Comparison of ENCODE assay signal across 27 mouse cellular contexts in the genomic region with DNA sequence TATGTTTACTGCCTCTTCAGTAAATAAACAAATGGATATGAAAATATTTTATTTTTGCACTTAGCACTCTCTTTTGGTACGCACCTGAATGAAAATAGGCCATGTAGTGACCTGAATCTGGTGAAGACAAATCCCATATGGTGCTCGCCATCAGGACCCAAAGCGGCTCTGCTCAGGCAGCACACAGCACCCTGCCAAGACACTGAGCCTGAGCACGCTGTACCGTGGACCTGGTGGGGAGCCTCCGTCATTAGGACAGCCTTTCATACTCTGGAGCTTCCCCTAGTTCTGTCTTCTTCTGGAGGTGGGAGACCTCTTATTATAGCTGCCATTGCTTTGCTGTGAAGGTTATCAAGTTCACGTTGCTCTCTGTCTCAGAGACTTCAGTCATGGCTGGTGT. TPM values are rescaled to one million over a fixed set of nuclear protein-coding genes. Genes with fewer than 3 reads are reported as not detected.
DNase-seq lines count a peak whose midpoint lies in the region; ATAC-seq lines count a peak whose summit lies in the region.
"Had no signal": no experiment of that assay in that cellular context is flagged by ENCODE, and none has a peak within 500 bp of the region (broad histone marks: within the 10 kb centered on the region; RNA-seq: fewer than 3 reads in every experiment).

No protein-coding gene starts in this region.

- no peaks in the 10 kb centered on the region for H3K9me3 ChIP-seq in intestine, embryonic 14.5 days (ENCODE audit: control insufficient read depth, low read length)
- H3K9me3 ChIP-seq in intestine, embryonic 16.5 days (ENCODE audit: control insufficient read depth, low read length): no peaks in the 10 kb centered on the region
- no peaks in the 10 kb centered on the region for H3K9me3 ChIP-seq in embryonic facial prominence, embryonic 10.5 days
- no peaks in the 10 kb centered on the region for H3K9me3 ChIP-seq in hindbrain, embryonic 14.5 days (ENCODE audit: control insufficient read depth, low read length)
- H3K9me3 ChIP-seq: forebrain, embryonic 13.5 days; heart, embryonic 10.5 days; heart, embryonic 15.5 days; neural tube, embryonic 15.5 days had no signal

- H3K9ac ChIP-seq in intestine, embryonic 14.5 days (ENCODE audit: low read length): no peak overlapping the region
- H3K9ac ChIP-seq in intestine, embryonic 16.5 days (ENCODE audit: low read depth, low read length): no peak overlapping the region
- H3K9ac ChIP-seq in hindbrain, embryonic 14.5 days: no peak overlapping the region
- H3K9ac ChIP-seq: forebrain, embryonic 13.5 days; heart, embryonic 15.5 days; liver, embryonic 14.5 days; neural tube, embryonic 15.5 days had no signal

- 90% methylated on average over 7 of the region's 7 CpGs for WGBS in intestine, embryonic 14.5 days
- 89% methylated on average over 7 of the region's 7 CpGs for WGBS in intestine, embryonic 16.5 days
- WGBS in embryonic facial prominence, embryonic 10.5 days: 92% methylated on average over 7 of the region's 7 CpGs
- WGBS in hindbrain, embryonic 14.5 days: 93% methylated on average over 7 of the region's 7 CpGs

- H3K4me2 ChIP-seq in intestine, embryonic 14.5 days (ENCODE audit: low read length): no peak overlapping the region
- H3K4me2 ChIP-seq in intestine, embryonic 16.5 days (ENCODE audit: low read depth, low read length): no peak overlapping the region
- H3K4me2 ChIP-seq in hindbrain, embryonic 14.5 days (replicated peaks): no peak overlapping the region
- H3K4me2 ChIP-seq: forebrain, embryonic 13.5 days; heart, embryonic 15.5 days; neural tube, embryonic 15.5 days had no signal

- H3K4me3 ChIP-seq in intestine, embryonic 14.5 days (ENCODE audit: low read depth, low read length): no peak overlapping the region
- H3K4me3 ChIP-seq in intestine, embryonic 16.5 days (ENCODE audit: low read length): no peak overlapping the region
- no peak overlapping the region for H3K4me3 ChIP-seq in embryonic facial prominence, embryonic 10.5 days
- H3K4me3 ChIP-seq in hindbrain, embryonic 14.5 days (replicated peaks; ENCODE audit: low read length): no peak overlapping the region
- H3K4me3 ChIP-seq: forebrain, embryonic 13.5 days; heart, embryonic 10.5 days; heart, embryonic 15.5 days; neural tube, embryonic 15.5 days had no signal

- ATAC-seq in intestine, embryonic 14.5 days (replicated peaks; ENCODE audit: low FRiP score, low TSS enrichment, low read depth): no peak
- no peak for ATAC-seq in intestine, embryonic 16.5 days
- no peak for ATAC-seq in hindbrain, embryonic 14.5 days (ENCODE audit: low FRiP score)
- ATAC-seq: forebrain, embryonic 13.5 days; hindbrain, postnatal 0 days; intestine, postnatal 0 days; Patski had no signal

- H3K27me3 ChIP-seq in intestine, embryonic 14.5 days (replicated peaks; ENCODE audit: control insufficient read depth, insufficient read depth, low read length): no peaks in the 10 kb centered on the region
- H3K27me3 ChIP-seq in intestine, embryonic 16.5 days (replicated peaks; ENCODE audit: control insufficient read depth, insufficient read depth, low read length): no peaks in the 10 kb centered on the region
- H3K27me3 ChIP-seq in embryonic facial prominence, embryonic 10.5 days (replicated peaks; ENCODE audit: low read depth, poor library complexity, severe bottlenecking): no peaks in the 10 kb centered on the region
- H3K27me3 ChIP-seq in hindbrain, embryonic 14.5 days (ENCODE audit: control insufficient read depth, insufficient read depth, low read length): no peaks in the 10 kb centered on the region
- H3K27me3 ChIP-seq: forebrain, embryonic 13.5 days; heart, embryonic 15.5 days; neural tube, embryonic 15.5 days; Patski had no signal

- DNase-seq in intestine, embryonic 14.5 days (ENCODE audit: low spot score): peak; percentile 31
- DNase-seq in cerebellum, adult 11-12 months: peak; percentile 90
- DNase-seq in cerebellum, adult 9-11 months: peak; percentile 91
- DNase-seq in embryonic facial prominence, embryonic 10.5 days (ENCODE audit: low spot score): no peak
- no peak for DNase-seq in hindbrain, embryonic 14.5 days (ENCODE audit: low spot score)
- DNase-seq in kidney, postnatal 4 days: no peak
- DNase-seq: gastrocnemius, postnatal 25 days; heart, adult 11 months; kidney, adult 9 months; kidney, postnatal 14 days; liver; lung, adult 2 months; lung, postnatal 10 days; midbrain, embryonic 14.5 days; retina, postnatal 1 day; right cerebral cortex, postnatal 25 days; thymus, adult 18-20 months; thymus, postnatal 25 days had no signal

- H3K4me1 ChIP-seq in intestine, embryonic 14.5 days (replicated peaks; ENCODE audit: control insufficient read depth, insufficient read depth, low read length): peaks cover 4% of the 10 kb centered on the region; the same call in 1 of the 2 replicates
- no peaks in the 10 kb centered on the region for H3K4me1 ChIP-seq in intestine, embryonic 16.5 days (ENCODE audit: control insufficient read depth, insufficient read depth, low read length)
- H3K4me1 ChIP-seq in embryonic facial prominence, embryonic 10.5 days: peaks cover 29% of the 10 kb centered on the region
- peaks cover 26% of the 10 kb centered on the region for H3K4me1 ChIP-seq in hindbrain, embryonic 14.5 days (replicated peaks; ENCODE audit: control insufficient read depth, insufficient read depth, low read length)

- H3K27ac ChIP-seq in intestine, embryonic 14.5 days (ENCODE audit: low read depth): no peak overlapping the region
- no peak overlapping the region for H3K27ac ChIP-seq in intestine, embryonic 16.5 days (ENCODE audit: low read length)
- no peak overlapping the region for H3K27ac ChIP-seq in embryonic facial prominence, embryonic 10.5 days (replicated peaks)
- H3K27ac ChIP-seq in hindbrain, embryonic 14.5 days: no peak overlapping the region
- H3K27ac ChIP-seq: forebrain, embryonic 13.5 days; heart, embryonic 10.5 days; heart, embryonic 15.5 days; hindbrain, postnatal 0 days; liver, embryonic 14.5 days; neural tube, embryonic 15.5 days had no signal

- H3K36me3 ChIP-seq in intestine, embryonic 14.5 days (ENCODE audit: control insufficient read depth, insufficient read depth, low read length): no peaks in the 10 kb centered on the region; the same call in 1 of the 2 replicates
- no peaks in the 10 kb centered on the region for H3K36me3 ChIP-seq in intestine, embryonic 16.5 days (ENCODE audit: control insufficient read depth, insufficient read depth, low read length)
- no peaks in the 10 kb centered on the region for H3K36me3 ChIP-seq in embryonic facial prominence, embryonic 10.5 days (replicated peaks)
- no peaks in the 10 kb centered on the region for H3K36me3 ChIP-seq in hindbrain, embryonic 14.5 days (replicated peaks; ENCODE audit: control insufficient read depth, insufficient read depth)
- H3K36me3 ChIP-seq: heart, embryonic 10.5 days; neural tube, embryonic 15.5 days had no signal

RNA-seq across cellular contexts. Expression of a gene that starts 57.6 kb away (rescaled TPM):
- polyA plus RNA-seq in intestine, embryonic 14.5 days (2014; fragmentation: Nextera tagmentation; extraction: Ambion mirVana): 111 and 112 TPM in 2 replicates
- 82.1 and 82.8 TPM in 2 replicates for polyA plus RNA-seq in intestine, embryonic 16.5 days (2015; fragmentation: Nextera tagmentation; extraction: Ambion mirVana)
- polyA plus RNA-seq in embryonic facial prominence, embryonic 10.5 days (2016; fragmentation: Nextera tagmentation; extraction: Ambion mirVana): 92.9 and 103 TPM in 2 replicates
- 49.0 and 51.5 TPM in 2 replicates for polyA plus RNA-seq in hindbrain, embryonic 14.5 days (2014; fragmentation: Nextera tagmentation; extraction: Ambion mirVana)

Comparison
In these comparisons a context has a peak if more than half of its experiments do, and no peak if none do; other contexts are left out.
1. DNase-seq: peak in intestine, embryonic 14.5 days (single experiment), cerebellum, adult 11-12 months (single experiment) and cerebellum, adult 9-11 months (single experiment); none in embryonic facial prominence, embryonic 10.5 days (single experiment), hindbrain, embryonic 14.5 days (single experiment) and kidney, postnatal 4 days (0 of 2).